29 mouse cellular contexts compared by ENCODE assay signal in genomic region chr13:55277646-55278045, GRCm38 (mm10). TPM values are rescaled to one million over a fixed set of nuclear protein-coding genes. Genes with fewer than 3 reads are reported as not detected.
"Had no signal": no experiment of that assay in that cellular context is flagged by ENCODE, and none has a peak within 500 bp of the region (broad histone marks: within the 10 kb centered on the region; RNA-seq: fewer than 3 reads in every experiment).

No protein-coding gene starts in this region.

- ATAC-seq: hindbrain, embryonic 16.5 days; liver, embryonic 12.5 days had no signal

- H3K4me3 ChIP-seq: heart, adult 2 months; heart, embryonic 13.5 days; heart, embryonic 15.5 days; hindbrain, embryonic 10.5 days; hindbrain, embryonic 12.5 days; kidney, embryonic 15.5 days; limb, embryonic 13.5 days; limb, embryonic 15.5 days; liver, embryonic 12.5 days had no signal

- H3K4me2 ChIP-seq: heart, embryonic 11.5 days; heart, embryonic 13.5 days; heart, embryonic 15.5 days; hindbrain, embryonic 12.5 days; hindbrain, embryonic 14.5 days; kidney, embryonic 15.5 days; limb, embryonic 13.5 days; limb, embryonic 15.5 days; liver, embryonic 12.5 days had no signal

- DNase-seq: gastrocnemius, postnatal 36 days; heart, adult 11 months; heart, adult 2 months; heart, postnatal 14 days; heart, postnatal 4 days; kidney, adult 11 months; kidney, adult 2 months; kidney, adult 9 months; kidney, postnatal 14 days; kidney, postnatal 36 days; layer of hippocampus, adult 9-11 months; layer of hippocampus, postnatal 36 days; left cerebral cortex, postnatal 4 days had no signal

- H3K27ac ChIP-seq: heart, adult 2 months; heart, embryonic 13.5 days; heart, embryonic 15.5 days; hindbrain, embryonic 10.5 days; hindbrain, embryonic 12.5 days; hindbrain, embryonic 14.5 days; kidney, embryonic 15.5 days; kidney, postnatal 0 days; limb, embryonic 13.5 days; limb, embryonic 15.5 days; liver, embryonic 12.5 days; liver, embryonic 14.5 days had no signal

- H3K4me1 ChIP-seq: heart, embryonic 13.5 days; heart, embryonic 15.5 days; hindbrain, embryonic 10.5 days; hindbrain, embryonic 12.5 days; kidney, embryonic 15.5 days; limb, embryonic 13.5 days; limb, embryonic 15.5 days; liver, embryonic 12.5 days had no signal

- H3K9ac ChIP-seq: heart, embryonic 13.5 days; heart, embryonic 15.5 days; hindbrain, embryonic 12.5 days; hindbrain, embryonic 14.5 days; kidney, embryonic 15.5 days; limb, embryonic 13.5 days; limb, embryonic 15.5 days; liver, embryonic 12.5 days; liver, embryonic 14.5 days had no signal

- H3K27me3 ChIP-seq: heart, embryonic 13.5 days; heart, embryonic 15.5 days; hindbrain, embryonic 12.5 days; kidney, embryonic 15.5 days; limb, embryonic 13.5 days; limb, embryonic 15.5 days; liver, embryonic 12.5 days had no signal

- H3K9me3 ChIP-seq: heart, embryonic 13.5 days; heart, embryonic 15.5 days; hindbrain, embryonic 10.5 days; hindbrain, embryonic 12.5 days; kidney, embryonic 15.5 days; limb, embryonic 13.5 days; limb, embryonic 15.5 days; liver, embryonic 12.5 days had no signal

RNA-seq across cellular contexts. Expression of gene Mxd3, which starts 52.0 kb away (rescaled TPM):
- total RNA-seq: gastrocnemius, adult 18-20 months; gastrocnemius, adult 8-10 months; heart, adult 2 months; liver, adult 2 months had no signal
